Mouse (Mus musculus) embryonic fibroblast, embryonic 13.5 days (primary cell): ENCODE measurements around the gene Cmya5.

Experiments
- CTCF ChIP-seq: IDR thresholded peaks from 2 replicates; pipeline ENCODE4 v1.5.1; 2011; ENCODE audit warnings: mild to moderate bottlenecking, control low read depth, low read length, moderate library complexity, borderline replicate concordance; ENCODE audit not compliant: insufficient read depth
- POLR2A ChIP-seq: IDR thresholded peaks from 2 replicates; pipeline ENCODE4 v1.6.1; 2011; ENCODE audit warnings: low read depth, mild to moderate bottlenecking, control low read depth, low read length, moderate library complexity

GRCm38 (mm10) chr13:93060437-93060836 lies 84.1 kb downstream of the Cmya5 start:
- TF ChIP-seq POLR2A (no peak), CTCF (no peak)
